10 mouse cellular contexts compared by ENCODE assay signal in the genomic region with DNA sequence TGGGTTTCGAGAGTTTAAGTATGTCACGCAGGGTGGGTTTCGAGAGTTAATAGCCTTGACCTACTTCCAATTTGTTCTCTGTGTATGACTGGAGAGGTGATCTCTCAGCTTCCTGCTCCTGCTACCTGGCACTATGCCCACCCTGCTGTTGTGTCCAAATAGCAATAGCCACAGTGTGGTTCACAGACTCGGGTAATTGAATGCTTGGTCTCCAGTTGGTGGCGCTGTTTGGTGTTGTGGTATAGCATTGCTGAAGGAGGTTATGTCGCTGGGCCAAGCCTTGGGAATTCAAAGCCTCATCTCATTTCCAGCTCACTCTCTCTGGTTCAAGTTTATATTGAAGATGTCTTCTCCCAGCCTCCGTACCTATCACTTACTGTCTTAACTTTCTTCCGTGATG.
DNase-seq lines count a peak whose midpoint lies in the region; ATAC-seq and TF ChIP-seq lines count a peak whose summit lies in the region.
"Had no signal": no experiment of that assay in that cellular context is flagged by ENCODE, and none has a peak within 500 bp of the region (broad histone marks: within the 10 kb centered on the region; RNA-seq: fewer than 3 reads in every experiment).

No protein-coding gene starts in this region.

- 65% methylated on average over 8 of the region's 8 CpGs for WGBS in heart, postnatal 0 days
- WGBS in heart, adult 2 months, result 70% methylated on average over 8 of the region's 8 CpGs
- WGBS in kidney, embryonic 15.5 days, result 62% methylated on average over 8 of the region's 8 CpGs
- WGBS in stomach, postnatal 0 days, result 65% methylated on average over 8 of the region's 8 CpGs
- WGBS in heart, embryonic 11.5 days (ENCODE audit: insufficient replicate concordance), result 72% methylated on average over 8 of the region's 8 CpGs

- H3K9ac ChIP-seq in heart, postnatal 0 days (replicated peaks; ENCODE audit: low read depth, low read length), result no peak overlapping the region
- no peak overlapping the region for H3K9ac ChIP-seq in heart, adult 2 months (ENCODE audit: low read depth, low read length)
- no peak overlapping the region for H3K9ac ChIP-seq in kidney, embryonic 15.5 days
- no peak overlapping the region for H3K9ac ChIP-seq in stomach, postnatal 0 days (ENCODE audit: low read length)
- no peak overlapping the region for H3K9ac ChIP-seq in heart, embryonic 11.5 days (ENCODE audit: low read depth, low read length)
- H3K9ac ChIP-seq: neural tube, embryonic 12.5 days had no signal

- no peaks in the 10 kb centered on the region for H3K79me2 ChIP-seq in heart, adult 2 months (replicated peaks; ENCODE audit: control insufficient read depth, insufficient read depth, low read length)

- no peaks in the 10 kb centered on the region for H3K9me3 ChIP-seq in heart, postnatal 0 days (replicated peaks; ENCODE audit: control insufficient read depth, low read length)
- no peaks in the 10 kb centered on the region for H3K9me3 ChIP-seq in kidney, embryonic 15.5 days (replicated peaks)
- H3K9me3 ChIP-seq in stomach, postnatal 0 days (ENCODE audit: control insufficient read depth, low read length), result no peaks in the 10 kb centered on the region
- no peaks in the 10 kb centered on the region for H3K9me3 ChIP-seq in heart, embryonic 11.5 days (replicated peaks; ENCODE audit: control insufficient read depth, low read length)
- H3K9me3 ChIP-seq: neural tube, embryonic 12.5 days had no signal

- no peaks in the 10 kb centered on the region for H3K27me3 ChIP-seq in heart, postnatal 0 days (ENCODE audit: control insufficient read depth, insufficient read depth, low read length)
- no peaks in the 10 kb centered on the region for H3K27me3 ChIP-seq in heart, adult 2 months (ENCODE audit: control insufficient read depth, insufficient read depth, low read length)
- no peaks in the 10 kb centered on the region for H3K27me3 ChIP-seq in kidney, embryonic 15.5 days
- no peaks in the 10 kb centered on the region for H3K27me3 ChIP-seq in stomach, postnatal 0 days (ENCODE audit: control insufficient read depth, insufficient read depth, low read length)
- no peaks in the 10 kb centered on the region for H3K27me3 ChIP-seq in heart, embryonic 11.5 days (ENCODE audit: control insufficient read depth, insufficient read depth, low read length)
- H3K27me3 ChIP-seq: neural tube, embryonic 12.5 days had no signal

- no peak overlapping the region for H3K27ac ChIP-seq in heart, postnatal 0 days (ENCODE audit: low read depth)
- no peak overlapping the region for H3K27ac ChIP-seq in heart, adult 2 months
- H3K27ac ChIP-seq in kidney, embryonic 15.5 days, result 0 out of 2 replicates have a peak overlapping the region, but pooled peaks have one; percentile 41
- H3K27ac ChIP-seq in stomach, postnatal 0 days (replicated peaks), result no peak overlapping the region
- no peak overlapping the region for H3K27ac ChIP-seq in heart, embryonic 11.5 days (ENCODE audit: low read depth, low read length)
- H3K27ac ChIP-seq: neural tube, embryonic 12.5 days had no signal

- H3K4me2 ChIP-seq in heart, postnatal 0 days (ENCODE audit: low read depth, low read length), result no peak overlapping the region
- H3K4me2 ChIP-seq in kidney, embryonic 15.5 days, result no peak overlapping the region
- H3K4me2 ChIP-seq in stomach, postnatal 0 days (replicated peaks; ENCODE audit: low read depth), result no peak overlapping the region
- H3K4me2 ChIP-seq in heart, embryonic 11.5 days, result no peak overlapping the region
- H3K4me2 ChIP-seq: neural tube, embryonic 12.5 days had no signal

- no peak overlapping the region for H3K4me3 ChIP-seq in heart, postnatal 0 days (ENCODE audit: low read depth, low read length)
- H3K4me3 ChIP-seq in heart, adult 2 months, result no peak overlapping the region
- H3K4me3 ChIP-seq in kidney, embryonic 15.5 days (replicated peaks), result no peak overlapping the region
- H3K4me3 ChIP-seq in stomach, postnatal 0 days (ENCODE audit: low read depth, low read length), result no peak overlapping the region
- no peak overlapping the region for H3K4me3 ChIP-seq in heart, embryonic 11.5 days (ENCODE audit: low read depth, low read length)
- H3K4me3 ChIP-seq: neural tube, embryonic 12.5 days had no signal

- no peak for TF ChIP-seq EP300 in heart, postnatal 0 days (IDR thresholded peaks at IDR 0.05; ENCODE audit: low read depth)
- TF ChIP-seq EP300 in heart, adult 2 months (IDR thresholded peaks at IDR 0.05; ENCODE audit: insufficient read depth, low read depth, low read length), result no peak
- TF ChIP-seq EP300 in stomach, postnatal 0 days (optimal IDR thresholded peaks at IDR 0.05), result no peak

- TF ChIP-seq CTCF in heart, postnatal 0 days (IDR thresholded peaks at IDR 0.05; ENCODE audit: low read depth), result peak; percentile 28; the same call in 1 of the 2 replicates
- no peak for TF ChIP-seq CTCF in heart, adult 2 months (IDR thresholded peaks at IDR 0.05)
- TF ChIP-seq CTCF in stomach, postnatal 0 days (IDR thresholded peaks at IDR 0.05; ENCODE audit: low read depth), result peak; percentile 48

- no peaks in the 10 kb centered on the region for H3K36me3 ChIP-seq in heart, postnatal 0 days (replicated peaks; ENCODE audit: control insufficient read depth, insufficient read depth, low read length)
- H3K36me3 ChIP-seq in heart, adult 2 months (ENCODE audit: control insufficient read depth, insufficient read depth, low read length), result no peaks in the 10 kb centered on the region
- H3K36me3 ChIP-seq in kidney, embryonic 15.5 days, result no peaks in the 10 kb centered on the region
- H3K36me3 ChIP-seq in stomach, postnatal 0 days (ENCODE audit: control insufficient read depth, insufficient read depth, low read length), result no peaks in the 10 kb centered on the region
- no peaks in the 10 kb centered on the region for H3K36me3 ChIP-seq in heart, embryonic 11.5 days (ENCODE audit: control insufficient read depth, insufficient read depth, low read length)
- H3K36me3 ChIP-seq: G1E; neural tube, embryonic 12.5 days had no signal

- TF ChIP-seq POLR2A in heart, adult 2 months (IDR thresholded peaks at IDR 0.05; ENCODE audit: insufficient read depth, low read depth, low read length), result no peak

- peak; percentile 39; the same call in 1 of the 2 replicates for ATAC-seq in heart, postnatal 0 days (ENCODE audit: insufficient read depth, low read depth)
- ATAC-seq in kidney, embryonic 15.5 days (replicated peaks; ENCODE audit: low FRiP score), result no peak
- ATAC-seq in stomach, postnatal 0 days (ENCODE audit: low FRiP score, low TSS enrichment), result no peak
- ATAC-seq in megakaryocyte, adult 5-6 weeks (ENCODE audit: poor library complexity, severe bottlenecking), result no peak
- ATAC-seq in heart, embryonic 11.5 days (replicated peaks; ENCODE audit: insufficient number of reproducible peaks, low FRiP score, low TSS enrichment), result no peak

- intact Hi-C loops in heart, adult 2 months (cut with DNase I), result no loop called here

- no peaks in the 10 kb centered on the region for H3K4me1 ChIP-seq in heart, postnatal 0 days (ENCODE audit: control insufficient read depth, insufficient read depth)
- no peaks in the 10 kb centered on the region for H3K4me1 ChIP-seq in heart, adult 2 months (ENCODE audit: control insufficient read depth, insufficient read depth, low read length)
- H3K4me1 ChIP-seq in kidney, embryonic 15.5 days, result peaks cover 59% of the 10 kb centered on the region
- H3K4me1 ChIP-seq in stomach, postnatal 0 days (replicated peaks; ENCODE audit: control insufficient read depth, insufficient read depth), result no peaks in the 10 kb centered on the region
- H3K4me1 ChIP-seq in heart, embryonic 11.5 days (ENCODE audit: control insufficient read depth, insufficient read depth, low read length), result no peaks in the 10 kb centered on the region

- DNase-seq in heart, postnatal 0 days (ENCODE audit: low spot score), result no peak
- DNase-seq in heart, adult 2 months, result no peak
- peak; percentile 47 for DNase-seq in urinary bladder, postnatal 14 days (ENCODE audit: low spot score)
- DNase-seq in urinary bladder, adult 2 months (ENCODE audit: low spot score), result no peak
- DNase-seq in stomach, postnatal 0 days (ENCODE audit: low spot score), result peak; percentile 45

Comparison
In these comparisons a context has a peak if more than half of its experiments do, and no peak if none do; other contexts are left out.
1. DNase-seq: peak in urinary bladder, postnatal 14 days (single experiment) and stomach, postnatal 0 days (single experiment); none in heart, postnatal 0 days (single experiment), heart, adult 2 months (0 of 2) and urinary bladder, adult 2 months (single experiment).